Mouse (Mus musculus) E14TG2a.4 (cell line): ENCODE measurements around the gene Odf2l.

Source experiments
- H3K27me3 ChIP-seq: 2 replicates; pipeline ENCODE4 v1.6.1; 2014; ENCODE audit warnings: low read length, control low read depth; ENCODE audit not compliant: insufficient read depth
- H3K36me3 ChIP-seq: 2 replicates; pipeline ENCODE4 v1.6.1; 2014; ENCODE audit warnings: low read length, control low read depth; ENCODE audit not compliant: insufficient read depth
- H3K4me1 ChIP-seq: replicated peaks from 2 replicates; pipeline ENCODE4 v1.6.1; 2014; ENCODE audit warnings: low read depth, low read length, control low read depth
- H3K4me3 ChIP-seq: replicated peaks from 2 replicates; pipeline ENCODE4 v1.5.1; 2014; ENCODE audit warnings: mild to moderate bottlenecking, low read length
- H3K9me3 ChIP-seq: 2 replicates; pipeline ENCODE4 v1.6.1; 2014; ENCODE audit warnings: low read length, control low read depth
- CTCF ChIP-seq: conservative IDR thresholded peaks from 2 replicates; pipeline ENCODE4 v1.5.1; 2014; ENCODE audit warnings: low read length
- NANOG ChIP-seq: IDR thresholded peaks from 2 replicates; pipeline ENCODE4 v1.6.1; 2014; ENCODE audit warnings: borderline replicate concordance, low read length, mixed read lengths
- POU5F1 ChIP-seq: IDR thresholded peaks from 2 replicates; pipeline ENCODE4 v1.6.1; 2014; ENCODE audit warnings: low read length, borderline replicate concordance

Odf2l gene

GRCm38 (mm10) chr3:145099291-145099690, 19.1 kb upstream of the Odf2l start, which contains the start of gene Clca2:
Clca2 (minus strand) TSS chr3:145099443.
- H3K4me1 ChIP-seq: no peaks in the 10 kb centered on the region
- H3K27me3 ChIP-seq: no peaks in the 10 kb centered on the region
- no peak within 1 kb of the TSS for H3K4me3 ChIP-seq
- H3K36me3 ChIP-seq: no peaks in the 10 kb centered on the region
- TF ChIP-seq NANOG (no peak), CTCF (no peak), POU5F1 (no peak)
- no peaks in the 10 kb centered on the region for H3K9me3 ChIP-seq

GRCm38 (mm10) chr3:145101891-145102555, 16.4 kb upstream of the Odf2l start:
- no peaks in the 10 kb centered on the region for H3K36me3 ChIP-seq
- no peak for TF ChIP-seq CTCF
- TF ChIP-seq NANOG: no peak
- no peak for TF ChIP-seq POU5F1
- H3K9me3 ChIP-seq: peaks cover 9% of the 10 kb centered on the region
- no peak overlapping the region for H3K4me3 ChIP-seq
- no peaks in the 10 kb centered on the region for H3K4me1 ChIP-seq
- H3K27me3 ChIP-seq: no peaks in the 10 kb centered on the region

- Histone ChIP-seq H3K4me1 (no peaks in the 10 kb centered on the region), H3K36me3 (no peaks in the 10 kb centered on the region), H3K4me3 (no peak overlapping the region), H3K27me3 (no peaks in the 10 kb centered on the region), H3K9me3 (peaks cover 22% of the 10 kb centered on the region)
- TF ChIP-seq POU5F1 (no peak), CTCF (no peak), NANOG (no peak)
Measured at GRCm38 (mm10) chr3:145103321-145103720, 15.1 kb upstream of the Odf2l start.

GRCm38 (mm10) chr3:145103770-145104169, 14.6 kb upstream of the Odf2l start:
- Histone ChIP-seq H3K36me3 (no peaks in the 10 kb centered on the region), H3K4me1 (no peaks in the 10 kb centered on the region), H3K27me3 (no peaks in the 10 kb centered on the region), H3K4me3 (no peak overlapping the region), H3K9me3 (peaks cover 27% of the 10 kb centered on the region)
- TF ChIP-seq CTCF (no peak), NANOG (no peak), POU5F1 (no peak)

- Histone ChIP-seq H3K36me3 (no peaks in the 10 kb centered on the region), H3K27me3 (no peaks in the 10 kb centered on the region), H3K4me3 (no peak overlapping the region), H3K4me1 (no peaks in the 10 kb centered on the region), H3K9me3 (peaks cover 28% of the 10 kb centered on the region)
- TF ChIP-seq CTCF (no peak), POU5F1 (no peak), NANOG (no peak)
Measured at GRCm38 (mm10) chr3:145105076-145105772, 13.2 kb upstream of the Odf2l start.

GRCm38 (mm10) chr3:145105773-145106504, 12.4 kb upstream of the Odf2l start:
- Histone ChIP-seq H3K9me3 (peaks cover 28% of the 10 kb centered on the region), H3K27me3 (no peaks in the 10 kb centered on the region), H3K4me3 (no peak overlapping the region), H3K4me1 (no peaks in the 10 kb centered on the region), H3K36me3 (no peaks in the 10 kb centered on the region)
- no peak for TF ChIP-seq NANOG
- TF ChIP-seq CTCF: no peak
- no peak for TF ChIP-seq POU5F1

- H3K27me3 ChIP-seq: no peaks in the 10 kb centered on the region
- H3K36me3 ChIP-seq: no peaks in the 10 kb centered on the region
- H3K9me3 ChIP-seq: peaks cover 35% of the 10 kb centered on the region
- H3K4me3 ChIP-seq: no peak overlapping the region
- H3K4me1 ChIP-seq: peaks cover 2% of the 10 kb centered on the region; the same call in 1 of the 2 replicates
- TF ChIP-seq NANOG (no peak), CTCF (no peak), POU5F1 (no peak)
Measured at GRCm38 (mm10) chr3:145115169-145115568, 3.2 kb upstream of the Odf2l start.

GRCm38 (mm10) chr3:145117637-145118036, 751 bp upstream of the Odf2l start:
- no peaks in the 10 kb centered on the region for H3K36me3 ChIP-seq
- TF ChIP-seq NANOG: no peak
- no peak for TF ChIP-seq CTCF
- TF ChIP-seq POU5F1: no peak

More at GRCm38 (mm10) chr3:145117637-145118036, 751 bp upstream of the Odf2l start:
- Histone ChIP-seq H3K4me3 (peak overlapping the region; percentile 84), H3K4me1 (peaks cover 11% of the 10 kb centered on the region), H3K27me3 (no peaks in the 10 kb centered on the region), H3K9me3 (peaks cover 35% of the 10 kb centered on the region)
